Mouse (Mus musculus): ENCODE measurements around the gene Cwc25.

GRCm38 (mm10) chr11:97811569-97812362 lies 45.4 kb upstream of the Cwc25 start:
- no peak for TF ChIP-seq CTCF (IDR thresholded peaks at IDR 0.05; ENCODE audit: borderline replicate concordance, extremely low read depth, insufficient read depth, insufficient read length)
- no peak for TF ChIP-seq POLR2A (IDR thresholded peaks at IDR 0.05; ENCODE audit: borderline replicate concordance, extremely low read depth, insufficient read depth, insufficient read length, poor library complexity, severe bottlenecking)

All from brain, embryonic 14.5 days (tissue).